Mouse (Mus musculus) left cerebral cortex, postnatal 36 days (tissue): ENCODE results near the gene Trmt1l. TPM values are rescaled to one million over a fixed set of nuclear protein-coding genes. Genes with fewer than 3 reads are reported as not detected.
"Not testable (repeated sequence)": the region's sequence is repeated elsewhere in the genome, so short reads cannot be mapped to it uniquely, and the experiment has no call there.

Source experiments
- DNase-seq, 2 experiments: peaks; one replicate each; pipeline ENCODE4 v3.0.0; 2021 to 2022; ENCODE audit warnings: low spot score in 2 of 2, mixed read lengths in 1 of 2
- intact Hi-C: fragments of 180-260 bp; cut with DNase I; formaldehyde crosslinking; loops from one replicate; pipeline ENCODE4 v1.15.1; 2025
- total RNA-seq, 2 experiments: library from RNA; stranded (reverse); gene quantifications; 2 replicates each; pipeline ENCODE4 v1.2.3; 2021

Trmt1l gene
- total RNA-seq: 10 to 100 TPM; 24.1 to 33.0 TPM

- intact Hi-C loops: loop anchor here (2.0 kb wide), 1 partner anchor 1036 kb away; the partner anchor contains the start of genes Odr4 and Tpr
- DNase-seq: peak; percentile 99
Observed at GRCm38 (mm10) chr1:151428263-151429221, at the start of gene Trmt1l, which contains the start of gene Swt1. TSS of gene Trmt1l (plus strand) at chr1:151428542. TSS of gene Swt1 (minus strand) at chr1:151428455.

- intact Hi-C loops: no loop called here
- DNase-seq: no peak
Observed at GRCm38 (mm10) chr1:151390029-151390428, 38.3 kb upstream of the Trmt1l start.

- no peak for DNase-seq
- intact Hi-C loops: no loop called here
Observed at GRCm38 (mm10) chr1:151409827-151410226, 18.5 kb upstream of the Trmt1l start.

GRCm38 (mm10) chr1:151422178-151422577 lies 6.2 kb upstream of the Trmt1l start:
- intact Hi-C loops: no loop called here

GRCm38 (mm10) chr1:151426947-151427600 lies 1.3 kb upstream of the Trmt1l start:
- intact Hi-C loops: no loop called here
- no peak for DNase-seq

More at GRCm38 (mm10) chr1:151422178-151422577, 6.2 kb upstream of the Trmt1l start:
- no peak for DNase-seq

GRCm38 (mm10) chr1:151427888-151428262 lies 467 bp upstream of the Trmt1l start:
- intact Hi-C loops: loop anchor here (2.0 kb wide), 1 partner anchor 1035 kb away; the partner anchor contains the start of genes Odr4 and Tpr
- no peak for DNase-seq

- intact Hi-C loops: loop anchor here (2.0 kb wide), 1 partner anchor 1037 kb away; the partner anchor contains the start of genes Odr4 and Tpr
- DNase-seq: no peak
Observed at GRCm38 (mm10) chr1:151429316-151429715, 974 bp downstream of the Trmt1l start.

- intact Hi-C loops: no loop called here
- DNase-seq: no peak
Observed at GRCm38 (mm10) chr1:151435431-151435830, 7.1 kb downstream of the Trmt1l start.

GRCm38 (mm10) chr1:151449866-151450265 lies 21.5 kb downstream of the Trmt1l start:
- intact Hi-C loops: loop anchor here (10.0 kb wide), 1 partner anchor 1015 kb away; no protein-coding TSS in a partner anchor
- no peak for DNase-seq

GRCm38 (mm10) chr1:151450851-151451250 lies 22.5 kb downstream of the Trmt1l start:
- no peak for DNase-seq
- intact Hi-C loops: loop anchor here (10.0 kb wide), 1 partner anchor 1016 kb away; no protein-coding TSS in a partner anchor

- no peak for DNase-seq
- intact Hi-C loops: loop anchor here (10.0 kb wide), 1 partner anchor 1017 kb away; no protein-coding TSS in a partner anchor
Observed at GRCm38 (mm10) chr1:151451946-151452345, 23.6 kb downstream of the Trmt1l start.

GRCm38 (mm10) chr1:151457087-151457486 lies 28.7 kb downstream of the Trmt1l start:
- no peak for DNase-seq
- intact Hi-C loops: loop anchor here (10.0 kb wide), 1 partner anchor 1022 kb away; no protein-coding TSS in a partner anchor

GRCm38 (mm10) chr1:151461265-151461664 lies 32.9 kb downstream of the Trmt1l start:
- DNase-seq: no peak
- intact Hi-C loops: no loop called here

GRCm38 (mm10) chr1:151464914-151465313 lies 36.6 kb downstream of the Trmt1l start:
- no peak for DNase-seq
- intact Hi-C loops: no loop called here

- no peak for DNase-seq
- intact Hi-C loops: no loop called here
Observed at GRCm38 (mm10) chr1:151466571-151466970, 38.2 kb downstream of the Trmt1l start.

- DNase-seq: no peak
- intact Hi-C loops: no loop called here
Observed at GRCm38 (mm10) chr1:151471429-151471828, 43.1 kb downstream of the Trmt1l start.

GRCm38 (mm10) chr1:151472386-151472785 lies 44.0 kb downstream of the Trmt1l start:
- DNase-seq, intact Hi-C loops: not testable (repeated sequence)

- no peak for DNase-seq
- intact Hi-C loops: no loop called here
Observed at GRCm38 (mm10) chr1:151482497-151482896, 54.2 kb downstream of the Trmt1l start.

GRCm38 (mm10) chr1:151483568-151483967 lies 55.2 kb downstream of the Trmt1l start:
- DNase-seq: no peak
- intact Hi-C loops: no loop called here

GRCm38 (mm10) chr1:151484754-151485153 lies 56.4 kb downstream of the Trmt1l start:
- no peak for DNase-seq
- intact Hi-C loops: no loop called here
